Mouse (Mus musculus): ENCODE results near the gene Ube2n. TPM values are rescaled to one million over a fixed set of nuclear protein-coding genes. Genes with fewer than 3 reads are reported as not detected.

The Ube2n gene
- polyA plus RNA-seq (2015; fragmentation: Nextera tagmentation; extraction: Ambion mirVana) = 390 and 414 TPM in 2 replicates

- no peaks in the 10 kb centered on the region for H3K9me3 ChIP-seq
- no peaks in the 10 kb centered on the region for H3K27me3 ChIP-seq
- peak within 1 kb of the TSS; percentile 97 for H3K4me3 ChIP-seq
- peak; percentile 97 for ATAC-seq (ENCODE audit: borderline replicate concordance, extremely low read depth, low FRiP score, low TSS enrichment)
- H3K4me2 ChIP-seq = peak within 1 kb of the TSS; percentile 68
- no peaks in the 10 kb centered on the region for H3K36me3 ChIP-seq
- H3K4me1 ChIP-seq = peaks cover 15% of the 10 kb centered on the region
- 2% methylated on average over 78 of the region's 81 CpGs for WGBS
- H3K9ac ChIP-seq = peak within 1 kb of the TSS; percentile 98
- peak within 1 kb of the TSS; percentile 99 for H3K27ac ChIP-seq
Measured at GRCm38 (mm10) chr10:95514656-95515292, at the start of gene Ube2n. Ube2n (plus strand) TSS chr10:95515145.

- Histone ChIP-seq H3K36me3 (no peaks in the 10 kb centered on the region), H3K27me3 (no peaks in the 10 kb centered on the region), H3K4me1 (peaks cover 15% of the 10 kb centered on the region; the same call in 1 of the 2 replicates), H3K4me2 (no peak overlapping the region), H3K4me3 (no peak overlapping the region), H3K9me3 (no peaks in the 10 kb centered on the region), H3K27ac (0 out of 2 replicates have a peak overlapping the region, but pooled peaks have one; percentile 18), H3K9ac (no peak overlapping the region)
- 16% methylated on average over 4 of the region's 4 CpGs for WGBS
- ATAC-seq (ENCODE audit: borderline replicate concordance, extremely low read depth, low FRiP score, low TSS enrichment) = no peak
Measured at GRCm38 (mm10) chr10:95465485-95465896, 49.5 kb upstream of the Ube2n start.

- H3K36me3 ChIP-seq = no peaks in the 10 kb centered on the region
- 54% methylated on average over 4 of the region's 4 CpGs for WGBS
- H3K27me3 ChIP-seq = no peaks in the 10 kb centered on the region
- no peak overlapping the region for H3K4me3 ChIP-seq
- no peak for ATAC-seq (ENCODE audit: borderline replicate concordance, extremely low read depth, low FRiP score, low TSS enrichment)
- no peak overlapping the region for H3K9ac ChIP-seq
- no peak overlapping the region for H3K27ac ChIP-seq
- peaks cover 10% of the 10 kb centered on the region; the same call in 1 of the 2 replicates for H3K4me1 ChIP-seq
- no peak overlapping the region for H3K4me2 ChIP-seq
- no peaks in the 10 kb centered on the region for H3K9me3 ChIP-seq
Measured at GRCm38 (mm10) chr10:95468894-95469293, 46.1 kb upstream of the Ube2n start.

DNA sequence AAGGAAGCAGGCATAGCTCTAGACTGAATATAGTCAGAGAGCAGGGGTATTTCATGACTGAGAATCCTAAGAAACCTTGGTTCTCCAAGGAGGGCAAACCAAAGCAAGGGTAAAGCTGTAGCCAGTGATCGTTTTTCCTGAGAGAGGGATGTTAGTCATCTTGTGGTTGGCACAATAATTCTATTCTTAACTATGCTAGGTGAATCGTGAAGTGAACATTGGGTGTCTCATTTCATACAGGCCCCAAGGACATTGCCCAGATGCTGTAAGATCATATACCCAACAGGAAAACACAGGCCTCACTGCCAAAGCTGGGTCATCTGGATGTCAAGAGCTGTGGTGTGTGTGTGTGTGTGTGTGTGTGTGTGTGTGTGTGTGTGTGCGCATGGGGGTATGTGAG lies 43.8 kb upstream of the Ube2n start:
- Histone ChIP-seq H3K4me1 (peaks cover 1% of the 10 kb centered on the region; the same call in 1 of the 2 replicates), H3K4me2 (no peak overlapping the region), H3K9me3 (no peaks in the 10 kb centered on the region), H3K27me3 (no peaks in the 10 kb centered on the region), H3K27ac (no peak overlapping the region), H3K9ac (no peak overlapping the region), H3K4me3 (no peak overlapping the region), H3K36me3 (no peaks in the 10 kb centered on the region)
- WGBS = 76% methylated on average over 3 of the region's 3 CpGs
- no peak for ATAC-seq (ENCODE audit: borderline replicate concordance, extremely low read depth, low FRiP score, low TSS enrichment)

GRCm38 (mm10) chr10:95471889-95472547 lies 42.9 kb upstream of the Ube2n start:
- H3K27ac ChIP-seq = no peak overlapping the region
- no peak for ATAC-seq (ENCODE audit: borderline replicate concordance, extremely low read depth, low FRiP score, low TSS enrichment)
- H3K9ac ChIP-seq = no peak overlapping the region
- WGBS = 79% methylated on average over 11 of the region's 11 CpGs
- H3K4me3 ChIP-seq = no peak overlapping the region
- H3K4me1 ChIP-seq = no peaks in the 10 kb centered on the region
- no peaks in the 10 kb centered on the region for H3K27me3 ChIP-seq
- no peaks in the 10 kb centered on the region for H3K9me3 ChIP-seq
- H3K36me3 ChIP-seq = no peaks in the 10 kb centered on the region
- H3K4me2 ChIP-seq = no peak overlapping the region

DNA sequence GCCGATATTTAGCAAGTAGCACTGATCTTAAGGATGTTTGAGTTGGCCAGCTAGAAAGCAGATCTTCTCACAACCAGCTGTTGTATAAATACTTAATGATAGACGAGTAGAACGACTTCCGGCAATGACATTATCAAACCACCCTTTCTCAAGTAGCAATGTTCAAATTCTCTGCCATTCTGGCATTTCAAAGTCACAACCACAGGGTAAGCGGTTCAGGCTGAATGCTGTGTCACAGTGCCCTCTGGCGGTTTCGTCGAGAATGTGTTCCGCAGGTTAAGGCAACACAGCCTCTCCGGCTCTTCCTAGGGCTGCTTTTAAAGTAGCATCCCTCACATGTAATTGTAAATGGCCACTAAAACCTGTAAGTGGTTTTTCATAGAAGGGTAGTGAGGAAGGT lies 39.0 kb upstream of the Ube2n start:
- H3K36me3 ChIP-seq = peaks cover 7% of the 10 kb centered on the region; the same call in 1 of the 2 replicates
- no peak overlapping the region for H3K27ac ChIP-seq
- no peak overlapping the region for H3K4me2 ChIP-seq
- no peaks in the 10 kb centered on the region for H3K4me1 ChIP-seq
- no peaks in the 10 kb centered on the region for H3K27me3 ChIP-seq
- ATAC-seq (ENCODE audit: borderline replicate concordance, extremely low read depth, low FRiP score, low TSS enrichment) = peak; percentile 75; the same call in 1 of the 2 replicates
- no peak overlapping the region for H3K9ac ChIP-seq
- no peak overlapping the region for H3K4me3 ChIP-seq
- H3K9me3 ChIP-seq = no peaks in the 10 kb centered on the region
- 4% methylated on average over 10 of the region's 10 CpGs for whole genome bisulfite sequencing

DNA sequence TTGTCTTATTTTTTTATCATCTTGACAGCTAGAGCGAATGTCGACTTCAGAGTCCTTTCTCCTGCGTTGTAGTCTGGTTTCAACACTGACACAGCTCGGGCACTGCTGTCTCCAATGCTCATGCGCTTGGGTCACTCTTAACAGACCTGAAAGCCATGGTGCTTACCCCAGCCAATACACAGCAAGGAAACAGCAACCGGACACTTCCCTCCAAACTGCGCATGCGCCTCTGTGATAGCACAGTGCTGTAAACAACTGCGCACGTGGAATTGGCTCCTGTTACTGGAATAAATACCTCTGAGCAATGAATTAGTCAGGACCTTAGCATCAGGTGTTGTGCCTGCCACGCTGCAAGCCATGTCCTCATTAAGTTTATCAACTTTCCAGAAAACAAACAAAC lies 37.4 kb upstream of the Ube2n start:
- H3K9ac ChIP-seq = no peak overlapping the region
- H3K4me3 ChIP-seq = no peak overlapping the region
- ATAC-seq (ENCODE audit: borderline replicate concordance, extremely low read depth, low FRiP score, low TSS enrichment) = no peak
- H3K4me1 ChIP-seq = no peaks in the 10 kb centered on the region
- H3K27ac ChIP-seq = no peak overlapping the region
- 81% methylated on average over 11 of the region's 11 CpGs for WGBS
- H3K4me2 ChIP-seq = no peak overlapping the region
- no peaks in the 10 kb centered on the region for H3K27me3 ChIP-seq
- H3K36me3 ChIP-seq = peaks cover 14% of the 10 kb centered on the region
- no peaks in the 10 kb centered on the region for H3K9me3 ChIP-seq

- peaks cover 89% of the 10 kb centered on the region for H3K36me3 ChIP-seq
- no peak for ATAC-seq (ENCODE audit: borderline replicate concordance, extremely low read depth, low FRiP score, low TSS enrichment)
Measured at GRCm38 (mm10) chr10:95489653-95490052, 25.3 kb upstream of the Ube2n start.

GRCm38 (mm10) chr10:95494268-95494667 lies 20.7 kb upstream of the Ube2n start:
- no peak overlapping the region for H3K4me2 ChIP-seq
- peaks cover 73% of the 10 kb centered on the region for H3K36me3 ChIP-seq
- no peak overlapping the region for H3K27ac ChIP-seq
- no peak overlapping the region for H3K4me3 ChIP-seq
- H3K4me1 ChIP-seq = no peaks in the 10 kb centered on the region
- H3K9ac ChIP-seq = no peak overlapping the region
- H3K27me3 ChIP-seq = no peaks in the 10 kb centered on the region
- 93% methylated on average over 5 of the region's 5 CpGs for WGBS
- ATAC-seq (ENCODE audit: borderline replicate concordance, extremely low read depth, low FRiP score, low TSS enrichment) = no peak
- no peaks in the 10 kb centered on the region for H3K9me3 ChIP-seq

More at GRCm38 (mm10) chr10:95489653-95490052, 25.3 kb upstream of the Ube2n start:
- H3K9ac ChIP-seq = no peak overlapping the region
- H3K27ac ChIP-seq = no peak overlapping the region
- no peak overlapping the region for H3K4me3 ChIP-seq
- no peaks in the 10 kb centered on the region for H3K4me1 ChIP-seq
- H3K9me3 ChIP-seq = no peaks in the 10 kb centered on the region
- no peak overlapping the region for H3K4me2 ChIP-seq
- WGBS = 66% methylated on average over 2 of the region's 2 CpGs
- H3K27me3 ChIP-seq = no peaks in the 10 kb centered on the region

DNA sequence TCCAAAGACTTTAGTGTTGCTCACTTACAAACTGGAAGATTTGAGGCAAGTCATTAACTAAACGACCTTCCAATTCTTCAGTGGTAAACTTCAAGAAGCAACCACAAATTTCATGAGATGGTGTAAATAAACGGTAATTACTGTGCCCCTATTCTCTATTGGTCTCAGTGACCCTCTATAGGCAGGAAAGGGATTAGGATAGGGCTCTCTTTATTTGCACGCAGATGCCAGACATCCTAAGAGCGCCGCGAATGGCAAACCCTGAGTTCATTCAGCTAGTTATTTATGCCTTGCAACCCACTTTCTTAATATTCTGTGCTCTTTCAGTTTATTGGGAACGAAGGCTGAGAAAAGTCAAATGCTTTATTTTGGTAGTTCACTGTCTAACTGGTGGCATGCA lies 13.9 kb upstream of the Ube2n start:
- no peaks in the 10 kb centered on the region for H3K9me3 ChIP-seq
- peak overlapping the region; percentile 59 for H3K4me2 ChIP-seq
- H3K36me3 ChIP-seq = peaks cover 13% of the 10 kb centered on the region; the same call in 1 of the 2 replicates
- H3K9ac ChIP-seq = peak overlapping the region; percentile 76
- H3K27me3 ChIP-seq = no peaks in the 10 kb centered on the region
- no peak for ATAC-seq (ENCODE audit: borderline replicate concordance, extremely low read depth, low FRiP score, low TSS enrichment)
- WGBS = 3% methylated on average over 7 of the region's 7 CpGs
- peak overlapping the region; percentile 74 for H3K4me3 ChIP-seq
- H3K4me1 ChIP-seq = peaks cover 9% of the 10 kb centered on the region
- peak overlapping the region; percentile 83; the same call in 1 of the 2 replicates for H3K27ac ChIP-seq

- Histone ChIP-seq H3K9me3 (no peaks in the 10 kb centered on the region), H3K27me3 (no peaks in the 10 kb centered on the region), H3K4me3 (peak within 1 kb of the TSS; percentile 74), H3K9ac (peak within 1 kb of the TSS; percentile 76), H3K4me1 (peaks cover 9% of the 10 kb centered on the region), H3K36me3 (peaks cover 13% of the 10 kb centered on the region; the same call in 1 of the 2 replicates), H3K27ac (peak within 1 kb of the TSS; percentile 83), H3K4me2 (peak within 1 kb of the TSS; percentile 59)
- peak; percentile 96 for ATAC-seq (ENCODE audit: borderline replicate concordance, extremely low read depth, low FRiP score, low TSS enrichment)
- 0% methylated on average over 35 of the region's 35 CpGs for WGBS
Measured at GRCm38 (mm10) chr10:95501463-95502081, 13.4 kb upstream of the Ube2n start, which contains the start of gene Mrpl42. Mrpl42 (minus strand) TSS chr10:95501940.
